Mouse (Mus musculus): ENCODE data around the gene Gng7. TPM values are rescaled to one million over a fixed set of nuclear protein-coding genes. Genes with fewer than 3 reads are reported as not detected.
A peak's percentile ranks its signal among the peaks of the same experiment; 100 is the strongest.
"Not testable (repeated sequence)": the region's sequence is repeated elsewhere in the genome, so short reads cannot be mapped to it uniquely, and the experiment has no call there.

Gng7 gene
- 7.4 and 9.0 TPM in 2 replicates for polyA plus RNA-seq (2015; fragmentation: Nextera tagmentation; extraction: Ambion mirVana)

- Histone ChIP-seq H3K9ac (peak within 1 kb of the TSS; percentile 66), H3K9me3 (no peaks in the 10 kb centered on the region), H3K27ac (no peak within 1 kb of the TSS), H3K36me3 (no peaks in the 10 kb centered on the region), H3K4me2 (replicated peaks) (peak within 1 kb of the TSS; percentile 66), H3K4me1 (peaks cover 12% of the 10 kb centered on the region), H3K4me3 (peak within 1 kb of the TSS; percentile 51), H3K27me3 (0 out of 2 replicates have a peak, but pooled peaks cover 3% of the 10 kb centered on the region)
- peak; percentile 96 for ATAC-seq (ENCODE audit: low FRiP score, low read depth)
- WGBS: 10% methylated on average over 31 of the region's 31 CpGs
These were observed at the start of gene Gng7 for GRCm38 (mm10) chr10:81014393-81015384. TSS of gene Gng7 (minus strand) at chr10:81014945.

DNA sequence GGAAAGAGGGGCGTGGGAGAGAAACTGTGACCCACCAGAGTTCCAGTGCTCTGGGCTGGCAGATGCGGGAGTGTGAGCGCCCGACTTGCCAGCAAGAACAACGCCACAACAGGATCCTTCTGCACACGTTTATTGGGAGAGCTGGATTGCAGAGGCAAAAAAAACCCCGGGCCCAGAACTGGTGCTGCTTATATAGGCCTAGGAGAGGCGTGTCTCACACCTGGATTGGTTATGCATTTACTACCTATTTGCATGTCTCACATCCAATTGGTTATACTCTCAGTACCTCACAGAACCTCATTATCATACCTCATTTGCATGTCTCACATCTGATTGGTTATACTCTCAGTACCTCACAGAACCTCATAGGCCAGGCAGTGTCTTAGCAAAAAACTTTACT is 49.8 kb upstream of the Gng7 start:
- H3K9ac ChIP-seq; H3K27me3 ChIP-seq; H3K36me3 ChIP-seq; H3K4me2 ChIP-seq (replicated peaks); ATAC-seq (ENCODE audit: low FRiP score, low read depth); H3K4me1 ChIP-seq; H3K4me3 ChIP-seq; H3K9me3 ChIP-seq; H3K27ac ChIP-seq: not testable (repeated sequence)
- WGBS: 88% methylated on average over 8 of the region's 8 CpGs

GRCm38 (mm10) chr10:81062710-81063109 is 48.0 kb upstream of the Gng7 start:
- Histone ChIP-seq H3K4me3 (no peak overlapping the region), H3K9ac (no peak overlapping the region), H3K4me2 (replicated peaks) (no peak overlapping the region), H3K27ac (no peak overlapping the region), H3K9me3 (no peaks in the 10 kb centered on the region), H3K36me3 (no peaks in the 10 kb centered on the region), H3K4me1 (peaks cover 20% of the 10 kb centered on the region), H3K27me3 (no peaks in the 10 kb centered on the region)
- no peak for ATAC-seq (ENCODE audit: low FRiP score, low read depth)
- 63% methylated on average over 4 of the region's 4 CpGs for WGBS

- Histone ChIP-seq H3K9ac (peak within 1 kb of the TSS; percentile 91), H3K27ac (0 out of 2 replicates have a peak within 1 kb of the TSS, but pooled peaks have one; percentile 3), H3K36me3 (peaks cover 8% of the 10 kb centered on the region; the same call in 1 of the 2 replicates), H3K4me2 (replicated peaks) (peak within 1 kb of the TSS; percentile 97), H3K9me3 (no peaks in the 10 kb centered on the region), H3K4me1 (peaks cover 31% of the 10 kb centered on the region), H3K4me3 (peak within 1 kb of the TSS; percentile 85), H3K27me3 (no peaks in the 10 kb centered on the region)
- 0% methylated on average over 48 of the region's 48 CpGs for WGBS
- ATAC-seq (ENCODE audit: low FRiP score, low read depth): peak; percentile 94
These were observed 45.1 kb upstream of the Gng7 start, which contains the start of gene Sgta for GRCm38 (mm10) chr10:81059603-81060543. TSS of gene Sgta (minus strand) at chr10:81060181.

DNA sequence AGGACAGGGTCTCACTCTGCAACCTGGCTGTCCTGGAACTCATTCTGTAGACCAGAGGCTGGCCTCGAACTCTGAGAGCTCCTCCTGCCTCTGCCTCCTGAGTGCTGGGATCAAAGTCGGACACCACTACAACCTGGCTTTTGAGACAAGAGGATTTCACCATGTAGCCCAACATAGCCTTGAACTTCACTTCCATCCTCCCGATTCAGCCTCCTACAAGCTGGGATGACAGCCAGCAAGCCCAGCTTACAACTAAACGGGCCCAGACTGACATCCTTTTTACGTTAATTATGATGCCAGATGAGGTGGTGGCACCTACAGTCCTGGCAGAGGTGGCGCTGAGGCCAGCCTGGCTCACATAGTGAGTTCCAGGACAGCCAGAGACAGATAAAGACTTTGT is 44.2 kb upstream of the Gng7 start:
- Histone ChIP-seq H3K27ac (no peak overlapping the region), H3K9me3 (no peaks in the 10 kb centered on the region), H3K9ac (peak overlapping the region; percentile 91), H3K4me1 (peaks cover 31% of the 10 kb centered on the region), H3K36me3 (peaks cover 15% of the 10 kb centered on the region; the same call in 1 of the 2 replicates), H3K4me2 (replicated peaks) (peak overlapping the region; percentile 97), H3K4me3 (peak overlapping the region; percentile 85), H3K27me3 (no peaks in the 10 kb centered on the region)
- WGBS: 86% methylated on average over 6 of the region's 6 CpGs
- no peak for ATAC-seq (ENCODE audit: low FRiP score, low read depth)

DNA sequence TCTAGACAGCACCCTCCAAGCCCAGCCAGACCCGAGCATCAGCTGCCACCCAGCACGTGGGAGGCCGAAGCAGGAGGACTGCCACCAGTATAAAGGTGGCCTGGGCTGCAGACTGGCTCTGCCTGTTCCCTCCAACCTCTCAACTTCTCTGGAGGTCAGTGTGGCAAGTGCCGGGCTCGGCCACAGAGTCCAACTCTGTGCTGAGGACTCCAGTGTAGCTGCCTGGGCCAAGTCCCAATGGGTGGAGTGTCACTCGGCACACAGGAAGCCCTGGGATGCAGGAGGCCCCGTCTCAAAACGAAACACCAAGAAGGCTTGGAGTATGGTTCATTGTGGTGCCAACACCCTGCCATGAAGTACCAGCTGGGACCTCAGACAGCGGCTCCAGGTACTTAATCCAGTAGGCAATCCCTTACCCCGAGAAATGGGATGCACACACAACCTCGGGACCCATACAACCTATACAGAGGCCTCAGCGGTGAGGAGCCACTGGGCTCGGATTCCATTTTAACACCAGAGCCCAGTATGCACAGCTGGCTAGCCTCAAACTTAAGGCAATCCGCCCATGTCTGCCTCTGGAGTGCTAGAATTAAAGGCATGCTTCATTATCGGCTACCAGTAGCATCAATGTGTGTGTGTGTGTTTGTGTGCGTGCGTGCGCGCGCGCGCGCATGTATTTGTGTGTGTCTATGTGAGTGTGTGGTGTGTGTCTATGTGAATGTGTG is 42.8 kb upstream of the Gng7 start:
- Histone ChIP-seq H3K27ac (no peak overlapping the region), H3K9ac (peak overlapping the region; percentile 45), H3K27me3 (no peaks in the 10 kb centered on the region), H3K4me2 (replicated peaks) (no peak overlapping the region), H3K9me3 (no peaks in the 10 kb centered on the region), H3K36me3 (peaks cover 22% of the 10 kb centered on the region), H3K4me3 (no peak overlapping the region), H3K4me1 (peaks cover 31% of the 10 kb centered on the region)
- ATAC-seq (ENCODE audit: low FRiP score, low read depth): no peak
- WGBS: 92% methylated on average over 23 of the region's 23 CpGs

GRCm38 (mm10) chr10:81055802-81056340 is 41.1 kb upstream of the Gng7 start:
- Histone ChIP-seq H3K36me3 (peaks cover 39% of the 10 kb centered on the region), H3K9ac (peak overlapping the region; percentile 31; the same call in 1 of the 2 replicates), H3K4me1 (peaks cover 31% of the 10 kb centered on the region)
- H3K27me3 ChIP-seq; H3K27ac ChIP-seq; H3K4me2 ChIP-seq (replicated peaks); H3K4me3 ChIP-seq; H3K9me3 ChIP-seq; ATAC-seq (ENCODE audit: low FRiP score, low read depth): not testable (repeated sequence)
- 91% methylated on average over 11 of the region's 11 CpGs for WGBS

- Histone ChIP-seq H3K4me3 (no peak overlapping the region), H3K4me2 (replicated peaks) (no peak overlapping the region), H3K9me3 (no peaks in the 10 kb centered on the region), H3K36me3 (peaks cover 46% of the 10 kb centered on the region), H3K4me1 (peaks cover 31% of the 10 kb centered on the region), H3K27ac (no peak overlapping the region), H3K27me3 (no peaks in the 10 kb centered on the region), H3K9ac (no peak overlapping the region)
- 86% methylated on average over 6 of the region's 6 CpGs for WGBS
- no peak for ATAC-seq (ENCODE audit: low FRiP score, low read depth)
These were observed 40.4 kb upstream of the Gng7 start for GRCm38 (mm10) chr10:81055169-81055568.

DNA sequence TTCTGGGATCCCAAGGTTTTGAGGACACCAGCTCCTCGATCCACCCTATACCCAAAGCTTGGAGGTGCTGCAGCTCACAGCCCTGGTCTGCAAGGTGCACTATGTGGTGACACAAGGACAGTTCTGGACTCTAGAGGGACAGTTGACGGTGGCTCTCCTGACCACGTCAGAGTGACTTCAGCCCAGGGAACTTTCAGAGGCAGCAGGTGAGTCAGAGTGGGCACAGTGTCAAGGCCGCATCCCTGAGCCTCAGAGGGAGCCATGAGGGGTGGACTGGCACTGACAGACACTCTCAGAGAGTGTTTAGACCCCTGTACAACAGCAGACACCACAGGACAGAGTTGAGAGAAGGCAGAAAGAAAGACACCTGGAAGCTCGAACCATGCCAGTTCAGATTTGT is 37.8 kb upstream of the Gng7 start:
- WGBS: 93% methylated on average over 5 of the region's 5 CpGs
- Histone ChIP-seq H3K36me3 (peaks cover 72% of the 10 kb centered on the region), H3K9me3 (no peaks in the 10 kb centered on the region), H3K9ac (no peak overlapping the region), H3K4me1 (peaks cover 10% of the 10 kb centered on the region; the same call in 1 of the 2 replicates), H3K27ac (no peak overlapping the region), H3K4me3 (no peak overlapping the region), H3K4me2 (replicated peaks) (no peak overlapping the region), H3K27me3 (no peaks in the 10 kb centered on the region)
- ATAC-seq (ENCODE audit: low FRiP score, low read depth): no peak

DNA sequence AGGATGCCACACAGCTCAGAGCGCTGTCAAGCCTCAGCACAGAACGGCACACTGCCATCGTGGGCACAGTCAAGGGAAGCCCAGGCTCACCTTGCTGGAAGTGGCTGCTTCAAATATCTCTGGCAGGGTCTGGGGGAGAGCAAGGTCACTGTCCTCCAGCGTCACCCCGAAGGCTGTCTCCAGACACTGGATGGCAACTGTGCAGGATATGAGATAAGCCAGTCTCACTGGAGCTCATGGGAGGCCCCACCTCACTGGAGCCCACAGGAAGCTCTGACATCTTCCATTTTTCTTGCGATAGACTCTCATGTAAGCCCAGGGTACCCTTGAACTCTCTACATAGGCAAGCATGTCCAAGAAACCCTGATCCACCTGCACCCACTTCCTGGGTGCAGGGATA is 36.4 kb upstream of the Gng7 start:
- no peaks in the 10 kb centered on the region for H3K4me1 ChIP-seq
- no peaks in the 10 kb centered on the region for H3K27me3 ChIP-seq
- ATAC-seq (ENCODE audit: low FRiP score, low read depth): no peak
- H3K36me3 ChIP-seq: peaks cover 86% of the 10 kb centered on the region
- H3K4me3 ChIP-seq: no peak overlapping the region
- H3K27ac ChIP-seq: no peak overlapping the region
- no peak overlapping the region for H3K9ac ChIP-seq
- H3K4me2 ChIP-seq (replicated peaks): no peak overlapping the region
- WGBS: 95% methylated on average over 6 of the region's 6 CpGs
- no peaks in the 10 kb centered on the region for H3K9me3 ChIP-seq

DNA sequence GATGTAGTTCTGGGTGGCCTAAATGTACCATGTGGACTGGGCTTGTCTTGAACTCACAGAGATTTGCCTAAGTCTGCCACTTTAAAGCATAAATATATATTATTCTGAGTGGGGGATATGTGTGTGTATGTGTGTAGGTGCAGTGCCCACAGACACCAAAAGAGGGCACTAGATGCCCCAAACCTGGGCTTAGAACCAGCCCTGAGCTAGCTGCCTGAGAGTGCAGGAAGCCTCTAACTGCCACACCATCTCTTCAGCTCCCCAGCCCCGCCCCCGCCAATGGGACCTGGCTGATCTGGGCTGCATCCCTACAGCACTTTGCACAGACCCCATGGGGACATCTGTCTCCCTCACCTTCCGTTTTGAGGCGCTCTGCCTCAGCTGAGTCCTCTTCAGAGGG is 35.9 kb upstream of the Gng7 start:
- no peaks in the 10 kb centered on the region for H3K27me3 ChIP-seq
- no peak overlapping the region for H3K9ac ChIP-seq
- no peak overlapping the region for H3K4me3 ChIP-seq
- ATAC-seq (ENCODE audit: low FRiP score, low read depth): no peak
- 88% methylated on average over 4 of the region's 4 CpGs for WGBS
- no peaks in the 10 kb centered on the region for H3K4me1 ChIP-seq
- H3K27ac ChIP-seq: no peak overlapping the region
- H3K36me3 ChIP-seq: peaks cover 90% of the 10 kb centered on the region
- no peak overlapping the region for H3K4me2 ChIP-seq (replicated peaks)
- no peaks in the 10 kb centered on the region for H3K9me3 ChIP-seq
